Mouse (Mus musculus) CH12.LX (cell line): ENCODE measurements around the gene Fmnl1.

Source experiments
- CTCF ChIP-seq, 2 experiments: IDR thresholded peaks in 1 of 2; conservative IDR thresholded peaks in 1 of 2; 2 replicates each; pipeline ENCODE4 v1.5.1; 2011 to 2012; ENCODE audit warnings: low read depth in 2 of 2, low read length in 2 of 2, improper control_type of control experiment in 1 of 2, inconsistent platforms in 1 of 2, mild to moderate bottlenecking in 1 of 2, moderate library complexity in 1 of 2
- EP300 ChIP-seq: IDR thresholded peaks from 2 replicates; pipeline ENCODE4 v1.6.1; 2011; ENCODE audit warnings: low read length, improper control_type of control experiment
- ETS1 ChIP-seq: conservative IDR thresholded peaks from 2 replicates; pipeline ENCODE4 v1.6.1; 2012; ENCODE audit warnings: low read depth, mild to moderate bottlenecking, inconsistent platforms, low read length, improper control_type of control experiment, moderate library complexity
- GABPA ChIP-seq: IDR thresholded peaks from 2 replicates; pipeline ENCODE4 v1.6.1; 2012; ENCODE audit warnings: low read depth, low read length, improper control_type of control experiment, inconsistent platforms; ENCODE audit not compliant: insufficient replicate concordance
- MAFK ChIP-seq: IDR thresholded peaks from 2 replicates; pipeline ENCODE4 v1.6.1; 2011; ENCODE audit warnings: low read length, improper control_type of control experiment; ENCODE audit not compliant: insufficient replicate concordance

DNA sequence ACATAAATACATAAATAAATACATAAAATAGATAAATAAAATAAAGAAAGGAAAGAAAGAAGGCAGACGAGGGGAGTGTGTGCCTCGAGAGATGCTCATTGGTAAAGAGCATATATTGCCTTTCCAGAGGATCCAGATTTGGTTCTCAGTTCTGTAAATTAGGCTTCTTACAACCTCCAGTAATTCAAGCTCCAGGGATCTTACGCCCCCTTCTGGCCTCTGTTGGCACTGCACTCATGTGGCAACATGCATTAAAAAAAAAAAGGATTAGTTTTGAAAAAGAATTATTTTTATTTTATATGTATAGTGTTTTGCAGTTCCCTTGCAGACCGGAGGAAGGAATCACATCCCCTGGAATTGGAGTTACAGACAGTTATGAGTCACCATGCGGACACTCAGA lies 8.8 kb upstream of the Fmnl1 start:
- TF ChIP-seq MAFK (no peak), GABPA (no peak), ETS1 (no peak), EP300 (no peak), CTCF (conservative IDR thresholded peaks at IDR 0.05 in 1 of 2, IDR thresholded peaks at IDR 0.05 in 1 of 2; ENCODE audit: low read depth in 2 of 2, low read length in 2 of 2) (peak; percentile 65 to 72)
